ENCODE assay signal across 13 mouse cellular contexts in the genomic region with DNA sequence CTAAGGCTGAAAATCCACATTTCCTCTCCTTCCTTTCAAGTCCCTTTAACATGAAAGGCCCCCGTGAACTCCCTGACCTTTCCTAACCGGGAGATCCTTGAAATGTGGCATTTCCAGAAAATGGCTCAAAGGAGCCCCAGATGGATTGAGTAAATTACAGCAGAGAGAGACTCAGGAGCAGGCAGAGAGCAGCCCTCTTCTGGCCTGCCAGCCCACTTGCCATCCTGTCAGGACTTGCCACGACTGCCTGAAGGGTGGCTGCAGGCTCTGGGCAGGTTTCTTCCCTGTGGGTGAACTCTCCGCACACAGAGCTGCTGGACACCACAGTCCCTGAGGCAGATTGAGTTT. TPM values are rescaled to one million over a fixed set of nuclear protein-coding genes. Genes with fewer than 3 reads are reported as not detected.
DNase-seq lines count a peak whose midpoint lies in the region; ATAC-seq and TF ChIP-seq lines count a peak whose summit lies in the region.
"Had no signal": no experiment of that assay in that cellular context is flagged by ENCODE, and none has a peak within 500 bp of the region (broad histone marks: within the 10 kb centered on the region; RNA-seq: fewer than 3 reads in every experiment).

No protein-coding gene starts in this region.

- peak overlapping the region; percentile 20; the same call in 1 of the 2 replicates for H3K27ac ChIP-seq in forebrain, embryonic 10.5 days
- H3K27ac ChIP-seq in forebrain, embryonic 14.5 days (ENCODE audit: low read depth, low read length), result no peak overlapping the region
- no peak overlapping the region for H3K27ac ChIP-seq in midbrain, embryonic 14.5 days (replicated peaks; ENCODE audit: low read depth, low read length)
- no peak overlapping the region for H3K27ac ChIP-seq in midbrain, embryonic 16.5 days (ENCODE audit: low read length)
- no peak overlapping the region for H3K27ac ChIP-seq in limb, embryonic 11.5 days (replicated peaks; ENCODE audit: low read depth, low read length)
- H3K27ac ChIP-seq in intestine, postnatal 0 days (ENCODE audit: low read depth, low read length), result no peak overlapping the region
- H3K27ac ChIP-seq: hindbrain, postnatal 0 days; limb, embryonic 13.5 days; macrophage had no signal

- WGBS in forebrain, embryonic 10.5 days, result 12% methylated on average over 4 of the region's 4 CpGs
- WGBS in forebrain, embryonic 14.5 days, result 12% methylated on average over 4 of the region's 4 CpGs
- WGBS in midbrain, embryonic 14.5 days, result 12% methylated on average over 4 of the region's 4 CpGs
- 16% methylated on average over 4 of the region's 4 CpGs for WGBS in midbrain, embryonic 16.5 days
- 1% methylated on average over 4 of the region's 4 CpGs for WGBS in limb, embryonic 11.5 days
- WGBS in intestine, postnatal 0 days, result 39% methylated on average over 4 of the region's 4 CpGs

- H3K27me3 ChIP-seq in forebrain, embryonic 10.5 days (ENCODE audit: poor library complexity, severe bottlenecking), result peaks cover 57% of the 10 kb centered on the region
- H3K27me3 ChIP-seq in forebrain, embryonic 14.5 days (replicated peaks; ENCODE audit: control insufficient read depth, insufficient read depth, low read length), result peaks cover 17% of the 10 kb centered on the region; the same call in 1 of the 2 replicates
- H3K27me3 ChIP-seq in midbrain, embryonic 14.5 days (ENCODE audit: control insufficient read depth, insufficient read depth, low read length), result peaks cover 41% of the 10 kb centered on the region
- peaks cover 23% of the 10 kb centered on the region for H3K27me3 ChIP-seq in midbrain, embryonic 16.5 days (ENCODE audit: control insufficient read depth, insufficient read depth, low read depth, low read length)
- peaks cover 6% of the 10 kb centered on the region; the same call in 1 of the 2 replicates for H3K27me3 ChIP-seq in limb, embryonic 11.5 days (ENCODE audit: control insufficient read depth, insufficient read depth, low read length)
- no peaks in the 10 kb centered on the region; the same call in 1 of the 2 replicates for H3K27me3 ChIP-seq in intestine, postnatal 0 days (replicated peaks; ENCODE audit: control insufficient read depth, insufficient read depth, low read length)

- H3K36me3 ChIP-seq in forebrain, embryonic 10.5 days (replicated peaks), result no peaks in the 10 kb centered on the region
- no peaks in the 10 kb centered on the region for H3K36me3 ChIP-seq in forebrain, embryonic 14.5 days (ENCODE audit: control insufficient read depth, insufficient read depth, low read length)
- no peaks in the 10 kb centered on the region for H3K36me3 ChIP-seq in midbrain, embryonic 14.5 days (ENCODE audit: control insufficient read depth, insufficient read depth, low read length)
- no peaks in the 10 kb centered on the region for H3K36me3 ChIP-seq in midbrain, embryonic 16.5 days (ENCODE audit: control insufficient read depth, insufficient read depth, low read length)
- H3K36me3 ChIP-seq in limb, embryonic 11.5 days (ENCODE audit: control insufficient read depth, insufficient read depth, low read length), result no peaks in the 10 kb centered on the region
- H3K36me3 ChIP-seq in intestine, postnatal 0 days (ENCODE audit: control insufficient read depth, insufficient read depth), result no peaks in the 10 kb centered on the region
- H3K36me3 ChIP-seq: limb, embryonic 13.5 days had no signal

- peaks cover 59% of the 10 kb centered on the region for H3K4me1 ChIP-seq in forebrain, embryonic 10.5 days
- peaks cover 11% of the 10 kb centered on the region; the same call in 1 of the 2 replicates for H3K4me1 ChIP-seq in forebrain, embryonic 14.5 days (ENCODE audit: control insufficient read depth, insufficient read depth, low read length)
- H3K4me1 ChIP-seq in midbrain, embryonic 14.5 days (ENCODE audit: control insufficient read depth, insufficient read depth, low read length), result peaks cover 25% of the 10 kb centered on the region
- peaks cover 21% of the 10 kb centered on the region for H3K4me1 ChIP-seq in midbrain, embryonic 16.5 days (ENCODE audit: control insufficient read depth, insufficient read depth, low read length)
- H3K4me1 ChIP-seq in limb, embryonic 11.5 days (ENCODE audit: control insufficient read depth, insufficient read depth, low read length), result peaks cover 29% of the 10 kb centered on the region
- 0 out of 2 replicates have a peak, but pooled peaks cover 5% of the 10 kb centered on the region for H3K4me1 ChIP-seq in intestine, postnatal 0 days (replicated peaks; ENCODE audit: control insufficient read depth, insufficient read depth, low read length)

- no peak for ATAC-seq in forebrain, embryonic 14.5 days
- ATAC-seq in midbrain, embryonic 14.5 days (ENCODE audit: low FRiP score, low TSS enrichment), result no peak
- ATAC-seq in midbrain, embryonic 16.5 days, result no peak
- ATAC-seq in limb, embryonic 11.5 days (ENCODE audit: insufficient number of reproducible peaks, low FRiP score, low TSS enrichment, low read depth), result no peak
- ATAC-seq in intestine, postnatal 0 days, result no peak
- ATAC-seq: hindbrain, postnatal 0 days had no signal

- H3K9ac ChIP-seq in forebrain, embryonic 14.5 days (ENCODE audit: low read length), result no peak overlapping the region
- no peak overlapping the region for H3K9ac ChIP-seq in midbrain, embryonic 14.5 days (replicated peaks; ENCODE audit: low read length)
- no peak overlapping the region for H3K9ac ChIP-seq in midbrain, embryonic 16.5 days (ENCODE audit: low read depth, low read length)
- no peak overlapping the region for H3K9ac ChIP-seq in limb, embryonic 11.5 days (ENCODE audit: low read length)
- H3K9ac ChIP-seq in intestine, postnatal 0 days (ENCODE audit: low read depth, low read length), result no peak overlapping the region
- H3K9ac ChIP-seq: limb, embryonic 13.5 days had no signal

- peak; percentile 46 for DNase-seq in forebrain, embryonic 10.5 days (ENCODE audit: extremely low spot score, low spot score)
- DNase-seq in forebrain, embryonic 14.5 days (ENCODE audit: low spot score), result no peak
- peak; percentile 7 for DNase-seq in midbrain, embryonic 14.5 days
- peak; percentile 63 for DNase-seq in embryo, embryonic 10 days (ENCODE audit: low spot score)
- DNase-seq in limb, embryonic 11.5 days (ENCODE audit: low spot score), result peak; percentile 54
- no peak for DNase-seq in frontal cortex, postnatal 10 days (ENCODE audit: low spot score in 2 of 2)
- DNase-seq: heart, adult 11 months; thymus, postnatal 14 days had no signal

- H3K4me3 ChIP-seq in forebrain, embryonic 10.5 days, result no peak overlapping the region
- H3K4me3 ChIP-seq in forebrain, embryonic 14.5 days (ENCODE audit: low read depth, low read length), result no peak overlapping the region
- H3K4me3 ChIP-seq in midbrain, embryonic 14.5 days (replicated peaks; ENCODE audit: low read depth, low read length), result no peak overlapping the region
- H3K4me3 ChIP-seq in midbrain, embryonic 16.5 days (ENCODE audit: low read depth, low read length), result no peak overlapping the region
- H3K4me3 ChIP-seq in limb, embryonic 11.5 days (ENCODE audit: low read depth, low read length), result no peak overlapping the region
- no peak overlapping the region for H3K4me3 ChIP-seq in intestine, postnatal 0 days (ENCODE audit: low read depth, low read length)
- H3K4me3 ChIP-seq: limb, embryonic 13.5 days had no signal

- no peak for TF ChIP-seq CTCF in intestine, postnatal 0 days (IDR thresholded peaks at IDR 0.05; ENCODE audit: low read depth)

- H3K4me2 ChIP-seq in forebrain, embryonic 14.5 days (ENCODE audit: low read length), result no peak overlapping the region
- no peak overlapping the region for H3K4me2 ChIP-seq in midbrain, embryonic 14.5 days (ENCODE audit: low read length)
- H3K4me2 ChIP-seq in midbrain, embryonic 16.5 days (ENCODE audit: low read length), result no peak overlapping the region
- no peak overlapping the region for H3K4me2 ChIP-seq in limb, embryonic 11.5 days (ENCODE audit: low read depth, severe bottlenecking)
- H3K4me2 ChIP-seq in intestine, postnatal 0 days (replicated peaks; ENCODE audit: low read depth), result no peak overlapping the region
- H3K4me2 ChIP-seq: limb, embryonic 13.5 days had no signal

- H3K9me3 ChIP-seq in forebrain, embryonic 10.5 days, result no peaks in the 10 kb centered on the region
- H3K9me3 ChIP-seq in forebrain, embryonic 14.5 days (replicated peaks; ENCODE audit: control insufficient read depth, low read length), result no peaks in the 10 kb centered on the region
- no peaks in the 10 kb centered on the region for H3K9me3 ChIP-seq in midbrain, embryonic 14.5 days (ENCODE audit: control insufficient read depth, low read length)
- H3K9me3 ChIP-seq in midbrain, embryonic 16.5 days (replicated peaks; ENCODE audit: control insufficient read depth, low read length, poor library complexity, severe bottlenecking), result no peaks in the 10 kb centered on the region
- H3K9me3 ChIP-seq in limb, embryonic 11.5 days (ENCODE audit: control insufficient read depth, low read length), result no peaks in the 10 kb centered on the region
- no peaks in the 10 kb centered on the region for H3K9me3 ChIP-seq in intestine, postnatal 0 days (ENCODE audit: control insufficient read depth)
- H3K9me3 ChIP-seq: limb, embryonic 13.5 days had no signal

RNA-seq across cellular contexts. Expression of gene Tcf7, which starts 4.1 kb away (rescaled TPM):
- polyA plus RNA-seq in forebrain, embryonic 10.5 days (2016; fragmentation: Nextera tagmentation; extraction: Ambion mirVana), result 8.1 and 8.8 TPM in 2 replicates
- 2.6 and 4.0 TPM in 2 replicates for polyA plus RNA-seq in forebrain, embryonic 14.5 days (2014; fragmentation: Nextera tagmentation; extraction: Ambion mirVana)
- 2.8 and 5.8 TPM in 2 replicates for polyA plus RNA-seq in midbrain, embryonic 14.5 days (2014; fragmentation: Nextera tagmentation; extraction: Ambion mirVana)
- 2.3 and 3.2 TPM in 2 replicates for polyA plus RNA-seq in midbrain, embryonic 16.5 days (2015; fragmentation: Nextera tagmentation; extraction: Ambion mirVana)
- 19.4 and 20.8 TPM in 2 replicates for polyA plus RNA-seq in limb, embryonic 11.5 days (2014; fragmentation: Nextera tagmentation; extraction: Ambion mirVana)
- polyA plus RNA-seq in intestine, postnatal 0 days (2015; fragmentation: Nextera tagmentation; extraction: Ambion mirVana), result 3.3 TPM in 2 replicates

RNA-seq across cellular contexts. Expression of gene Skp1a, which starts 55.1 kb away (rescaled TPM):
- polyA plus RNA-seq in forebrain, embryonic 10.5 days (2016; fragmentation: Nextera tagmentation; extraction: Ambion mirVana), result 906 and 908 TPM in 2 replicates
- polyA plus RNA-seq in forebrain, embryonic 14.5 days (2014; fragmentation: Nextera tagmentation; extraction: Ambion mirVana), result 1,258 and 1,335 TPM in 2 replicates
- polyA plus RNA-seq in midbrain, embryonic 14.5 days (2014; fragmentation: Nextera tagmentation; extraction: Ambion mirVana), result 1,139 and 1,189 TPM in 2 replicates
- 1,072 and 1,120 TPM in 2 replicates for polyA plus RNA-seq in midbrain, embryonic 16.5 days (2015; fragmentation: Nextera tagmentation; extraction: Ambion mirVana)
- 915 and 1,008 TPM in 2 replicates for polyA plus RNA-seq in limb, embryonic 11.5 days (2014; fragmentation: Nextera tagmentation; extraction: Ambion mirVana)
- 605 and 624 TPM in 2 replicates for polyA plus RNA-seq in intestine, postnatal 0 days (2015; fragmentation: Nextera tagmentation; extraction: Ambion mirVana)

Comparison
In these comparisons a context has a peak if more than half of its experiments do, and no peak if none do; other contexts are left out.
1. DNase-seq: peak in forebrain, embryonic 10.5 days (single experiment), midbrain, embryonic 14.5 days (single experiment), embryo, embryonic 10 days (single experiment) and limb, embryonic 11.5 days (single experiment); none in forebrain, embryonic 14.5 days (single experiment) and frontal cortex, postnatal 10 days (0 of 2).